Mouse (Mus musculus): ENCODE results near the gene Dupd1.
"Not testable (repeated sequence)": the region's sequence is repeated elsewhere in the genome, so short reads cannot be mapped to it uniquely, and the experiment has no call there.

Dupd1 gene

DNA sequence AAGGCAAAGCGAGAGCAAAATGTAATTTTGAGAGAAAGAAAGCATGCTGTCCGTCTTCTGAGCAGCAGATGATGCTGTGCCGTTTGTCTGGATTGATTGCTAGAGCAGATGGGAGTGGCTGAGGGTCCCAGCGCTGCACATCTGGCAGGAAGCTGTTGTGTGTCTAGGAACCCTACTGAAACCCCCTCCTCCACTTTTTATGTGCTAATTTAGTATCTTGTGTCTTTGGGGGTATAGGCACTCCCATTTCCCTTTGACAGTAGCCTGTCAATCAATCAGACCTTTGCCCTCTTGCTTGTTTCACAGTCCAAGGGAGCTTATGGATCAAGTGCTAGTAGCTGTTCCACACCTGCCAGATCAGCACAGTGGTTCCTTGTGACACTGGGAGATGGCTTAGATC lies 41.3 kb downstream of the Dupd1 start:
- no peak for DNase-seq

DNA sequence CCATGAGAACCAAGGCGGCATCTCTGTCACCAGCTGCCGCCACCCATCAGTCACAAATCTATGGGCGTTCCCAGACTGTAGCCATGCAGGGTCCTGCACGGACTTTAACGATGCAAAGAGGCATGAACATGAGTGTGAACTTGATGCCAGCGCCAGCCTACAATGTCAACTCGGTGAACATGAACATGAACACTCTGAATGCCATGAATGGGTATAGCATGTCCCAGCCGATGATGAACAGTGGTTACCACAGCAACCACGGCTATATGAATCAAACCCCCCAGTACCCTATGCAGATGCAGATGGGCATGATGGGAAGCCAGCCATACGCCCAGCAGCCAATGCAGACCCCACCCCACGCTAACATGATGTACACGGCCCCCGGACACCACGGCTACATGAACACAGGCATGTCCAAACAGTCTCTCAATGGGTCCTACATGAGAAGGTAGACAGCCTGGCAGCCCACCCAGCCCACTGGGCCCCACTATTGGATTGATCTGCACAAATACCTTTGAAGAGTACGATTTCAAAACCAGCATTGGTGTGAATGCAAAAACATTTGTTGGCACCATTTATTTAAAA lies 43.9 kb downstream of the Dupd1 start:
- DNase-seq = not testable (repeated sequence)

DNA sequence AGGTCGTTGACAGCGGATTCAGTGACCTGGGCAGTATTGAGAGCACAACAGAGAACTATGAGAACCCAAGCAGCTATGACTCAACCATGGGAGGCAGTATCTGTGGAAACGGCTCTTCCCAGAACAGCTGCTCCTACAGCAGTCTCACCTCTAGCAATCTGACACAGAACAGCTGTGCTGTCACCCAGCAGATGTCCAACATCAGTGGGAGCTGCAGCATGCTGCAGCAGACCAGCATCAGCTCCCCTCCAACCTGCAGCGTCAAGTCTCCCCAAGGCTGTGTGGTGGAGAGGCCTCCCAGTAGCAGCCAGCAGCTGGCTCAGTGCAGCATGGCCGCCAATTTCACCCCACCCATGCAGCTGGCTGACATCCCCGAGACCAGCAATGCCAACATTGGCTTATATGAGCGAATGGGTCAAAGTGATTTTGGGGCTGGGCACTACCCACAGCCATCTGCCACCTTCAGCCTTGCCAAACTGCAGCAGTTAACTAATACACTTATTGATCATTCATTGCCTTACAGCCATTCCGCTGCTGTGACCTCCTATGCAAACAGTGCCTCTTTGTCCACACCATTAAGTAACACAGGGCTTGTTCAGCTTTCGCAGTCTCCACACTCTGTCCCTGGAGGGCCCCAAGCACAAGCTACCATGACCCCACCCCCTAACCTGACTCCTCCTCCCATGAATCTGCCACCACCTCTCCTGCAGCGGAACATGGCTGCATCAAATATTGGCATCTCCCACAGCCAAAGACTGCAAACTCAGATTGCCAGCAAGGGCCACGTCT lies 44.5 kb downstream of the Dupd1 start:
- DNase-seq = peak; percentile 38 to 58

DNA sequence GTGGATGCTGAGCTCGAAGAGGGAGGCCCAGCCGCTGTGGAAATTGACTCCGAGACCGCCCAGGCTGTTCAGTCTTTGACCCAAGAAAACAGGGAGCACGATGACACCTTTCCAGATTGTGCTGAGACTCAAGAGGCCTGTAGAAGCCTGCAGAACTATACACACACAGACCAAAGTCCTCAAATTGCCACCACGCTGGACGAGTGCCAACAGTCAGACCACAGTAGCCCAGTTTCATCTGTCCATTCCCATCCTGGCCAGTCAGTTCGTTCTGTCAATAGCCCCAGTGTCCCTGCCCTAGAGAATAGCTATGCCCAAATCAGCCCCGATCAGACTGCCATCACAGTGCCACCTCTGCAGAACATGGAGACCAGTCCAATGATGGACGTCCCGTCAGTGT lies 45.2 kb downstream of the Dupd1 start:
- no peak for DNase-seq

DNA sequence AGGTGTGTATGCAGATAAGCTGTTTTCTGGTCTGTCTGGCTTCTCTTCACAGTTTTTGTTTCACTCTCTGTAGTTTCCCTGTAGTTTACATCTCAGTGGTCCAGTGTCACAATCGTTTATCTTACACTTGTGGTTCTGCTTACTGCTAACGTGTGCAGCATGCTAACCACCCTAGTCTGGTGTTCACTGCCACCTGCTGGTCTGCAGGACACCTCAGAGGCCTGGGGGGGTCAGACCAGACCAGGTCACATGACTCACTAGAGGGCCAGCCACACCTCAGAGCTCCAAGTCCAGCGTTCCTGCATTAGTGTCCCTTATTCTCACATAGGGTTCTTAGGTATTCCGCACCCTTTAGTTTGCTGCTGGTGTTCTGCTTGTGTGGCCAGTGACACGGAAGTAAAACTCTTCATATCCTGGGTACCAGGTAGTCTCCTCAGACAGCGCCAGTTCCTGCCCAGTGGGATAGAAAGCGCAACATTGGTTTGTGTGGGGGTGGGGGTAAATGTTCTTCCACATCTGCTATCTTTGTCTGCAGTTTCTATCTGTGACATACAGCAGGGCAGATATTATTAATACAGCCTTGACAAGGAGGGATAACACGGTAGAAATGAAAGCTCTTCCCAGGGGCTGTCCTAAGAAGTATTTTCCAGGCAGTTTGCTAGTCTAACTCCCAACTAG lies 51.8 kb downstream of the Dupd1 start:
- peak; percentile 42 to 54 for DNase-seq

DNA sequence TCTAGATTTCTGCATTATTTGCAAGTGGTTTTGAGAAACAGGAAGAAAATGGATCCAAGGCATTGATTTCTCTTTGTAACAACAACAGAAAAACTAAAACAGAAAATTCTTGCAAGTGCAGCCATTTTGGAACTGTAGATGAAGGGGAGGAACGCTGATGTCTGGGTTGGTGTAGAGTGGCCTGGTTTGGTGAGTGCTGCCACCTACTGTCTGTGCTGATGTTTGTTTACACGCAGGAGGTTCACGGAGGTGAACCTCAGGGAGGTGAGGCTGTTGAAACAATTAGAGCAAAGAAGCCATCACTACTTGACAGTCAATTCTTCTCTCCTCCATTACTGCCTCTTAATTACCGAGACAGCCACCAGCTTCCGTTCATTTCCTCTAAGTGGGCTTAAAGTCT lies 54.7 kb downstream of the Dupd1 start:
- DNase-seq = peak; percentile 62 to 63

DNA sequence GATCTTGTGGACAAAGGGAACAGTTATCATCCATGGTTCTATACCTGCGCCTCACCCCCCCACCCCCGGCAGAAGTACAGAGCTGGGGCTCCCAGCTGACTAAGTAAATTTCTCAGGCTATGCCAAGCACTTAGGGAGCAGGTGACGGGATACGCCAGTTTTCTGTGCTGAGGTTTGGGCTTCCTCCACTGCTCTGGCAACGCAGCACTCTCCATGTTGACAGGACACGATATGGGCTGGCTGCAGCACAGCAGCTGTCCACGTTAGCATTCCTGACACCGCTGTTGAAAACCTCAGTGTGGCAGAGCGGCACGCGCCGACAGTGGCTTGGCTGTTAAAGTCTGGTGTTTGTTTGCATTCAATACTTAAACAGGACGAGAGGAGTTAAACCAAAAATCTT lies 55.2 kb downstream of the Dupd1 start:
- peak in 1 of 2 experiments; percentile 20 for DNase-seq

DNA sequence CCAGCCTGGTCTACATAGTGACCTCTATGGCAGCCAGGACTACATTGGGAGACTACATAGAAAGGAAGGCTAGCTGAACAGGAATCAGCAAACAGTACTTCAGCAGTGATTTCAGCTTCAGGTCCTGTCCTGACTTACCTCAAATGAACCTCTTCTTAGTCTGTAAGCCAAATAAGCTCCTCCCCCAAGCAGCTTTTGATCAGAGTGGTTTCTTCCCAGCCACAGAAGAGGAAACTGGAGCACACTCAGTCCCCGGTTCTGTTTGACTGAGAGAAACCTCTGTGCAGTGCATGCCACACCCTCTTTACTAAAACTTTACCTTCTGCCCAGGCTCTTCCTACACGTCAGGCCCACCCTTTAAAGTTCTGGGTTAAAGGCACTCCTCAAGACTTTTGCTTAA lies 60.6 kb downstream of the Dupd1 start:
- peak; percentile 50 to 70 for DNase-seq

DNA sequence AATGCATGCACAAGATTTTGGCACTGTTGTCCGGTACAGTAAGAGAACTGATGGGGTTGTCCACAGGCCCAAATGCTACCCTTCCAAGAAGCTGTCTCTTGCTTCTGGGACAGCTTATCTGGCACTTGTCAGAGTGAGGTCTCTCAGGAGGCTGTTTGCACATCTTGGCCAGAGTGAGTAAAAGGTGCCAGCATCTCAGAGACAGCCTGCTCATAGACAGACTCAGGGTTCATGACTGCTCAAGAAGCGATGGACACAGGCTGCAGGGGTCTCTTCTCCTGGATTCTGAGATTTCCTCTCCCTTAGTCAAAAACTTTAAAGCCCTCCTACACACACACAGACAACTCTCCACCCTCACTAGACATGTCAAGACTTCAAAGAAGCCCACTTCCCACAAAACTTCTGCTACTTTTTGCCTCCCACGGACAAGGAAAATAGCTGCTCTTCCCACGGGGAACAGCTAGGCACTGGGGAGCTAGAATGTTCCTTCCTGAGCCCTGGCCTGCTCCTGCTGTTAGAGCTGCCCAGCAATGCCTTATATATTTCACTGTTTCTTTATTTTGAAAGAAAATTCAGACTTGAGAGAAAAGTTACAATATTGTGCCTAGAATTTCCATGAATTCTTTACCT lies 73.5 kb downstream of the Dupd1 start:
- DNase-seq = no peak

DNA sequence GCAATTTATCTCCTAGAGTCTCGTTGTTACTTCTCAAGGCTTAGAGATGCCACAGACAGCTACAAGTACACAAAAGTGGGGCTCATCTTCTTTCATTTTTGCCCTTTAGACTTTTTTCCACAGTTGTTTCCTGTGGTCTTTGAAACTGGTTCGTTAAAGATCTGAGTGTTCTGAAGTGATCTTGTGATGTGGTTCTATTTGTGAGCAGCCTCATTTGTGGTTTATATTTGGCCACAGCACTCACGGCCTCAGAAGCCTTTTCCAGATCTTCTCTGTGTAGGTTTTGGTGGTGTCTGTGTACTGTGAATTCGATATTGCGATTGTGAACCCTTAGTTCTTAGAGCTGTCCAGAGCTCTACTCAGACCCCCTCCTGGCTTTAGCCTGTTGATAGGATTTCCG lies 77.8 kb downstream of the Dupd1 start:
- no peak for DNase-seq

DNA sequence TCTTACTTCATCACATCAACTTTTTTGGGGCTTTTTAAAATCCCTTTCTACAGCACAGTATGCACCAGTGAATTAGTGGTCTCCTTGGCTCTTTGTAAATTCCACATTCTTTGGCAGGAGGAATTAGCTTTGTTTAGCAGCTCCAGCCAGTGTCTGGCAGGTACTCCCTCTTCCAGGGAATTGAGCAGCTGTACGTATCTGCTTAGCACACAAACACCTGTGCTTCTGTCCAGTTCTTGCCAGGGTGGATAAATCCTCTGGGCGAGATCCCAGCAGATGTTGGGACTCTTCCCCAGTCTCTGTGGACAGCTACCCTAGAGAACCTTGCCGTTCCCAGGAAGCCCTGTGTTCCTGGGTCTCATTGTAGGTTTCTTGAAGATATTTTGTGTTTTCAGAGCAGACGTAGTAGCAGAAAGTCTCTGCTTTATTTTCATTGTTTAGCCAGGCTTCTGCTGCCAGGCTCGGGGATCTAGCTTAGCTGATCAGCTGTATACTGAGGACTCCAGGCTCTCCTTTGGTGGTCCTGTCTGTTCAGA lies 82.6 kb downstream of the Dupd1 start:
- no peak for DNase-seq
